Mouse (Mus musculus) c-Kit-positive CD71-positive TER-119-positive erythroid progenitor cells, embryonic 14.5 days (primary cell): ENCODE measurements around the gene Tex261.
"Not testable (repeated sequence)": the region's sequence is repeated elsewhere in the genome, so short reads cannot be mapped to it uniquely, and the experiment has no call there.

ENCODE experiments used
- DNase-seq: peaks from one replicate; pipeline ENCODE4 v3.0.0-alpha.2; 2013; ENCODE audit warnings: low spot score

Tex261 gene

DNA sequence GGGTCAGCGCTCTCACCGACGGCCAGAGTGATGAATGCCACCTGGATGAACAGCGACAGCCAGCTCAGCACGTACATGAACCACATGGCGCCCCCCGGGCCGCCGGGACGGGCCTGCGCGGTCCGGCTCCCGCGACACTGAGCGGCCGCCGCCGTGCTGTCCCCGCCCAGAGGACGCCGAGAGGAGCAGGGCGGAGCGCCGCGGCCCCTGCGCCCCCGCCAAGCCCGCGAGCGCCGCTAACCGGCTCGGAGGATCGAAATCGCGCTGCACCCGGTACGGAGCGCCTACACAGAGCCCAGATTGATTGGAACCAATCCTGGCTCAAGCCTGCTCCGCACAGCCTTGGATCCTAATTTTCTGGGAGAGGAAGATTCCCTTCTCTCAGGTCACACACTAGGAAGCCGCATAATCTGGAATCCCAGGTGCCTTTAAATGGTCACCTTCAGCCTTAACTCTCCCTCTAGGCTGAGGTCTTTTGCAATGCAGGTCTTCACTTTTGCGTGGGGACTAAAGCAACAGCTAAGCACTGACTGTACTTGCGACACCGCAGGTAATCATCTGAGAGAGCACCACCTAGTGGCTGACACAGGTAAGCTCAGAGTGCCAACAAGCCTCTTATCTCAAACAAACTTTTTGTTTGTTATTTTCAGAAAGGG lies at the start of gene Tex261:
Tex261 (minus strand) TSS at position 176 of the 656 bp plus-strand sequence.
- DNase-seq, result peak; percentile 79

DNA sequence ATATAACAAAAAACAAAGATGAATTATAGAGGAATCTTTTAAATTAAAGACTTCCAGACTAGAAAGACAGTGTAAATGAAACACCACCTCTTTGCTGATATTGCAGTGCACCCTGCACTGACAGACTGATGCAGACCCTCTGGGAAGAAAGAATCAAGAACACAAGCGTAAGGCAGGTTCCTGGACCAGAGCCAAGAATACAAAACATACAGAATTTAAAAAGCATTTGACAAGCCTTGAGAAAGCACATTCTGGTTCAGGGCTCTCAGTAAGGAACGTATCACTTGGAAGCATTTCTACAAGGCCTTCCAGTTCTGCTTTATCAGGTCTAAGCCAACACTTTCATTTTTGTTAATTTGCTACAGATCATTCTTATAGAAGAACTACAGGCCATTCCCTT lies 46.2 kb upstream of the Tex261 start:
- no peak for DNase-seq

GRCm38 (mm10) chr6:83820727-83821515 lies 45.3 kb upstream of the Tex261 start:
- DNase-seq, result no peak

- no peak for DNase-seq
These were observed 43.4 kb upstream of the Tex261 start for GRCm38 (mm10) chr6:83818996-83819395.

DNA sequence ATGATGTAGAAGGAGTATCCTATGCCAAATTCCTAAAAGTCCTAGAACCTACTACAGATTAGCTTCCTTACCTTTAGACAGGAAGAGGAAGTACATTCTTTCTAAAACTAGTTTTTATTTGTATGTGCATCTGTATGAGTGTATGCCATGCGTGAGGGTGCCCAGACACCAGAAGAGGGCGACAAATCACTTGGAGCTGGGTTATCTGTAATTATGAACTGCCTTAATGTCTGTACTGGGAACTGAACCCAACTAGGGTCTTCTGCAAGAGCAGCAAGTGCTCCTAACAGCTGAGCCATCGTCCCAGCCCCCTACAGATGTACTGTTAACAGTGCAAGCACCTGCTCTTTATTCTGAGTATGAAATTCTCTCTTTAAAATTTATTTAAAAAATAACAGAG lies 40.2 kb upstream of the Tex261 start:
- no peak for DNase-seq

DNA sequence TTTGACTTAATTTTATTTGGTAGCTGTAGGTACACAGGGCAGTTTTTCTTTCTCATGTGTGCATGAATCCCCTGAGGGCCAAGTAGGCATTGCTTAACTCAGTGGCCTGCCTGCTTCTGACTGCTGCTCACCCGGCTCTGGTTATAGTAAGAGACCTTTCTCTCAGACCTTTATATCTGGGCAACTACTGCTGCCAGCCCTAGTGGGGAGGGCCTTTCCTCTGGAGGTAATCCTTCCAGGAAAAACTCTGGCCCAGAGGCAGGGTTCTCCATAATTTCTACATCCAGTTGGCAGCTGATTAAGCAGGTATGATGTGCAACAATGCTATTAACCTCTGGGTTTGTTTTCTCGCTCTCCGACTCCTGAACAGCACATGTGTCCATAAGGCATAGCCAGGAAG lies 27.2 kb upstream of the Tex261 start:
- DNase-seq, result no peak

DNA sequence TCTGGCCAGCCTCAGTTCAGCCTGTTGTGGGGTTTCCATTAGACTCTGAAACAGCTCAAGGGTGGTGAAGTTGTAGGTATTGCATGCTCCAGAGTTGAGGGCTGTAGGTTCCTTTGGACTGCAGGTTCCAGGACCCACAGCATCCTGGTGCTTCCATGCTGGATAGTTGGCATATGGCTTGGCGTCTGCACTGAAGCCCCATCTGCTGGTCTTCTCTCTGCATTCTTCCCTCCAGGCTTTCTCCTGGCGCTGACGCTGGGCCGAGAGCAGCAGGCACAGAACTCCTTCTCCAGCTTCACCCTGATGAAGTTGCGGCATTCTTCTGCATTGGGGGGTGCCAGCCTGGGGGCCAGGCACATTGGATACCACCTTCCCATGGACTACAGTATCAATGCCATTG lies 26.4 kb upstream of the Tex261 start:
- DNase-seq, result no peak

- DNase-seq, result no peak
These were observed 21.1 kb upstream of the Tex261 start for GRCm38 (mm10) chr6:83796686-83797085.

- peak; percentile 24 for DNase-seq
These were observed 19.9 kb upstream of the Tex261 start for GRCm38 (mm10) chr6:83795492-83795900.

DNA sequence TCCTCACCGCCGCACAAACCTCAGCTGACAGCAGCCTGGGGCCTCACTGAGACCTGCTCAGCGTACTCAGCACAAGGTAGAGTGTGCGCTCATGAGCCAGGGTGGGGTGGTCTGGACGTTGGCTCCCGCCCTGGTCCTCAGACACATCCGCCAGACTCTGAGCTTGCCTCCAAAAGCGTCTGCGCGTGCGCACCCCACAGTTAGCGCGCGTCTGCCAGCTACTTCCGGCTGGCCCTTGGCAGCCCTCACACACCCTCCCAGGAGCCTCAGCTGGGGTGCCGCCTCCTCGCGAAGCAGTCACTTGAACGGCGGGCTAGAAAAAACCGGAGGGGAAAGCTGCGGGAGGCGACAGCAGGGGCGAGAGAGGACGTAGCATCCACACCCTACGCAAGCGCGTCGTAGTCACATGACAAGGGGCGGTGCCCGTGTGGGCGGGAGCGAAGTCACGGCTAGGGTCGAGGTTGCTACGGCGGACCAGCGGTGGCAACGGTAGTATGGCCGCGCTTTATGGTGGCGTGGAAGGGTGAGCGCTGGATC lies 19.2 kb upstream of the Tex261 start, which contains the start of gene Nagk:
Nagk (plus strand) TSS at position 223 of the 537 bp plus-strand sequence.
- peak; percentile 88 for DNase-seq

GRCm38 (mm10) chr6:83791251-83791890 lies 15.8 kb upstream of the Tex261 start:
- no peak for DNase-seq

DNA sequence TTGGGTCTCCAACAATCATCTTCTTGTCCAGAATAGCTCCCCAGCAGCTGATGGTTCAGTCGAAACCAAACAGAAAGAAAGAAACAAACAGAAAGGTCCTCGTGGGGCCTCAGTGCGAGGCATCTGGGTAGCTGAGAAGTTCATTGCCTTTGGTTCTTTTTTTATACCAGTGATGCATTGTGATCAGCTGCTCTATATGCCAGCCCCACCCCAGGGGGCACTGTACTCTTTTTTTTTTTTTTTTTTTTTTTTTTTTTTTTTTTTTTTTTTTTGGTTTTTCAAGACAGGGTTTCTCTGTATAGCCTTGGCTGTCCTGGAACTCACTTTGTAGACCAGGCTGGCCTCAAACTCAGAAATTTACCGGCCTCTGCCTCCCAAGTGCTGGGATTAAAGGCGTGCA lies 14.9 kb upstream of the Tex261 start:
- DNase-seq, result not testable (repeated sequence)

DNA sequence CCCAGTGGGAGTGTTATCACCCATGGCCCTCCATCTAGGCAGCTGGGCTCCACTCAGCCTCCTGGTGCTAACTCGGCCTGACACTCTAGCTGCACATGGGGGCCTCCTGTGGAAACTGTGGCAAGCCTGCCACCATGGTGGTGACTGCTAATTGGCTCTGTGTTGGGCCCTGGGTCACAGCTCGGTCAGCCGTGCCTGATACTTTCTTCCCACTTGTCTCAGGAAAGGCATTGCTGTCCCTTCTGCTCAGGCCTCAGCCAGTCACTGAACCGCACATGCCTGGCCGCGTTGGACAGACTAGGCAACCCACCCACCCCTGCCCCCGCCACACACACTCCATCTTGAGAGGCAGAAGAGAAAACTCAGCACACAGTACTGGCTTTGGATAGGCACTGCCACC lies 12.9 kb upstream of the Tex261 start:
- DNase-seq, result no peak

DNA sequence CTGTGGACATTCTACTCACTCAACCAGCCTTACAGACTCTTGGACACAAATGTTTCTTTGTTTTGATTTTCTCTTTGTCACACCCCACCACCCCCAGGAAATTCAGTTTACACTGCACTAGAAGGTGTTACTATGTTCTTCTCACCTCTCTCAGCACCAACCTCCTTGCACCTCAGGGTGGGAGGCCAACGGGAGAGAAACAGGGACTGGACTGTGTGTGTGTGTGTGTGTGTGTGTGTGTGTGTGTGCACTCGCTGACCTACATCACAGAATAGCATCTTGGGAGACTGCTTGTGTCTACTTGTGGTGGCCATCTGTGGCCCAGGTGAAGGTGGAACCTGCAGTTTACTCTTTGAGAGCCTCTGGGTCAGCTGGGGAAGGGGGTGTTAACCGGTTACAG lies 10.8 kb upstream of the Tex261 start:
- no peak for DNase-seq

GRCm38 (mm10) chr6:83779026-83779425 lies 3.4 kb upstream of the Tex261 start:
- DNase-seq, result peak; percentile 34

DNA sequence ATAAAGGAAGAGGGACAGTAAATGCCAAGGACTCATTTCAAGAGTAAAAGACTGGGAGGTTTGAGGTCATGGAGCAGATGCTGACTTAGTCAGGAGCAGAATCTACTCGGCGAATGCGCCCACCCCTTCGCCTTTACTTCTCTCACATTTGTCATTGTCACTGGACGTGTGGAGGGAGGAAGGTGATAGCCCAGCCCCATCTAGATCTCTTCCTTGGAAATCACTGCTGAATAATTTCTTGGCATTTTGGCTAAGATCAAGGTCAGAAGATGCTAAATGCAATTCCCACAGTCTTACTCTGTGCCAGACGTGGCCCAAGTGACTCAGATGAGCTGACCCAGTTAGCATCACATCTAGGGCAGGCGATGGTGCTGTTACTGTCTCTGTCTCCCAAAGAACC lies 2.7 kb upstream of the Tex261 start:
- DNase-seq, result no peak

GRCm38 (mm10) chr6:83774781-83775563 lies 641 bp downstream of the Tex261 start:
- peak; percentile 34 for DNase-seq

- DNase-seq, result peak; percentile 30
These were observed 1.5 kb downstream of the Tex261 start for GRCm38 (mm10) chr6:83774126-83774525.

- DNase-seq, result no peak
These were observed 7.1 kb downstream of the Tex261 start for GRCm38 (mm10) chr6:83768485-83768884.

DNA sequence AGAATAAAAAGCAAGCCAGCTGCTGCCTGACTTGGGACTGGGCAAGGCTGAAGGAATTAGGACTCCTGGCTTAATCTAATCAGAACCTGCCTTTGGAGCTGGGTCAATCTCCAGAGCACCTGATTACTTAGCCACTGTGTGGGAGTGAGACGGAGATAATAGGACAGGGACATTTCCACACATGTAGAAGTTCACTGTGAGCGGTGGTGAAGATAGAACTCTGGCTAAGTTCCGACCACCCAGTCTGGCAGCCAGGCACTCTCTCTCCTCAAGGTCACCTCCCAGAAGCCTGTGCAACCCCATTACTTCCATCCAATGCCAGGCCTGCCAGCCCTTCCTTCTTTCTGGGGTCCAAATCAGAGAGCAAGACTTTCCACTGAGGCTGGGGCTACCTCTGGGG lies 8.6 kb downstream of the Tex261 start:
- DNase-seq, result no peak

DNA sequence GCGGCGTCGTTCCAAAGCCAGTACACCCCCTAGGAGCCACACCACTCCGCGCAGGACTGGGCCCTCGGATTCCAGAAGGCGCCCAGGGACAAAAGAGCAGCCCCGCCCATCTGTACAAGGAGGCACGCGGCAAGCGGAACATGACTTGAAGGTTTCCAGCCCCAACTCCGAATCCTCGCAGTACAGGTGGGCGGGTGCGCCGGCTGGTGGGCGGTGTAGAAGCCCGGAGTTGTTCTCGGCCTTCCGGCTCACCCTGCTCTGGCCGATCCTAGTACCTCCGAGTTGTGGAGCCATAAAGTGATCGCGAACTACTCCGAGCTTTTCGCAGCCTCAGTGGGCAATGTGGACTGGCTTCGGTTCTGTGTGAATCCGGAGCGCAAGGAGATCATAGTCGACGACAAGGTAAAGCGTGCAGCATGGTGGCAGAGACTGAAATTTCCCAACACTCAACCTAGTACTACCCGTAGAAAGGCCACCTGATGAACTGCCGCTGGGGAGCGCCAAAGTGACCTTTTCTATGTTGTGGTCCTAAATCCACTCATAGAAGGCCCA lies 12.7 kb downstream of the Tex261 start:
- DNase-seq, result no peak

DNA sequence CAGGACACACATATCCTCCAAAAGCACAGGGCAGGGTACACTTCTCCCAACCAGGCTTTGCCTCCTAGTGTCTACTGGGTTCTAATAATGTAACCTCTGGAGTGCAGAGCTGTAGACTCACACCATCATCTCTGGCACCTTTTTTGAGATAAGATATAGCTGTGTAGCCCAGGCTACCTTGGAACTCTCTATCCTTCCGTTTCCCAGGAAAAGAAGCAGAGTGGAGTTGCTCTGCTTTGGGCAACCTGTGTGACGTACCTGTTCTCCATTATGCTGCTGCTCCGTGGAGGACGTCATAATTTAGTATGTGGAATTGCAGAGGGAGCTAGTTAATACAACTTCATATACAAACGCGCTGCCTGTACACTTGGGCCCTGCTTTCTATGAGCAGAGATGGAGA lies 13.3 kb downstream of the Tex261 start, which contains the start of gene Ankrd53:
Ankrd53 (plus strand) TSS at position 301 of the 400 bp plus-strand sequence.
- DNase-seq, result no peak
